Mouse (Mus musculus) bone marrow macrophage, adult 2 months (primary cell): ENCODE measurements around the gene Fam89a. TPM values are rescaled to one million over a fixed set of nuclear protein-coding genes. Genes with fewer than 3 reads are reported as not detected.

Experiments used
- H3K27ac ChIP-seq: 2 replicates; pipeline ENCODE4 v1.5.1; 2012; ENCODE audit warnings: low read depth, low read length; ENCODE audit not compliant: insufficient read depth
- H3K4me1 ChIP-seq: 2 replicates; pipeline ENCODE4 v1.6.1; 2012; ENCODE audit warnings: low read length; ENCODE audit not compliant: control insufficient read depth, insufficient read depth
- H3K4me3 ChIP-seq: 2 replicates; pipeline ENCODE4 v1.5.1; 2012; ENCODE audit warnings: mild to moderate bottlenecking, low read length, moderate library complexity; ENCODE audit not compliant: insufficient read depth
- CTCF ChIP-seq: IDR thresholded peaks from 2 replicates; pipeline ENCODE4 v1.5.1; 2012; ENCODE audit warnings: low read depth, mild to moderate bottlenecking, low read length, moderate library complexity
- POLR2A ChIP-seq: IDR thresholded peaks from 2 replicates; pipeline ENCODE4 v1.6.1; 2012; ENCODE audit warnings: mild to moderate bottlenecking, low read depth, low read length, borderline replicate concordance
- polyA plus RNA-seq: library from polyadenylated mRNA; stranded (reverse); fragments of >200 nt; gene quantifications from 2 replicates; pipeline ENCODE4 v1.2.4, GENCODE M21; 2012; ENCODE audit not compliant: missing spikeins, insufficient read depth, insufficient read length

Gene Fam89a
- polyA plus RNA-seq, 1 experiment = not detected

DNA sequence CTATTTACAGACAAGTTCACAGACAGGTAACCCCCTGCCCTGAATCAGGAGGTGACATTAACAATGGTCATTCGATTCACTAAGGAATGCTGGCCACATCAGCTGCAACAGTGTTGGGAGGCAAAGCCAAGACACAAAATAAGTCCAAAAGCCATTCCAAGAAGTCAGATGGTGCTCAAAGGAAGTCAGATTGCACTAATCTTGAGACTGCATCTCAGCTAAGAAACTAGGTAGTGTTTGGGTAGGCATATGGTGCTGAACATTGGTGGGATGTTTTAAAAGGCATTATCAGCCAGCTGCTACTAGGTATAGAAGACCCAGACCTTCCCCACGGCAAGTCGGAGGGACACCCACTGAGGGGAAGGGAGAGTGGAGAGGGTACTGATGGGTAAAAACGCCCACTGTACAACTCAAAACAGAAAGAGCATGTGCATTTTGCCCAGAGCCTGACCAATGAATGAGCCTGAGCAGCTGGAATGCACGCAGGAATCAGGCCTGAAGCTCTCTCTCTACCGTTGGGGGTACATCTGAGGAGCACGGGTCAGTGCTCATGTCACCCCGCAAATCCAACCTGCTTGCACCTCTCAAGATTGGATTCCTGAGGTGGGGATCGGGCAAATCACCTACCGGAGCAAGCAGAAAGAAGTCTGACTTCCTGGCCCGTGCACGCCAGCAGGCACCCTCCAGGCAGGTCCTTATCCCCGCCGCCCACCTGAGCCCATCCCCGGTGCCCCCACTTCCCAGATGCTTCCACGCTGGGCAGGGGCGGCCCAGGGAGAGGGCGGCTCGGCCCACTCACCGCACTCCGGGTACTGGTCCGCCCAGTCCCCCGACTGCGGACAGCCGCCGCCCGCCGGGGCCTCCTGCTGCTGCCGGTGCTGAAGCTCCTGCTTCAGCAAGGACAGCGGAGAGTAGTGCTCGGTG lies 30.4 kb downstream of the Fam89a start:
- H3K27ac ChIP-seq = no peak overlapping the region
- TF ChIP-seq POLR2A (no peak), CTCF (no peak)
- H3K4me3 ChIP-seq = peak overlapping the region; percentile 89
- peaks cover 15% of the 10 kb centered on the region for H3K4me1 ChIP-seq

DNA sequence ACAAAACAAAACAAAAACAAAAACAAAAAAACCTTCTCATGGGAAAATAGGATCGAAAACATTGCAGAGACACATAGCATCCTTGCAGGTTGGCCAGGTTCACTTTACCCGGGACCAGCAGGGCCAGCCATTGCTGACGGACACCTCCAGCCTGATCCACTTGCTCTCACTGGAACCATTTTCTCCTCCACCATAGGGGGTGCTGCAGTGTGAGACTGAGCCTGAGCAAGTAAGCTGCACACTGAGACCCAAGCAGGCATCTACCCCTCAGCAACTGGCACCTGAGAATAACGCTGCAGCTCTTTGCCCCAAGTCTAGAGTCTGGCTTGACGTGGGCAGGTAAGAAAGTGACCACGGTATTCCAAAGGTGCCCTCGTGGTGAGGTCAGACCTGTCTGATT lies 31.5 kb downstream of the Fam89a start:
- Histone ChIP-seq H3K27ac (no peak overlapping the region), H3K4me3 (no peak overlapping the region), H3K4me1 (peaks cover 15% of the 10 kb centered on the region)
- no peak for TF ChIP-seq POLR2A
- TF ChIP-seq CTCF = no peak

DNA sequence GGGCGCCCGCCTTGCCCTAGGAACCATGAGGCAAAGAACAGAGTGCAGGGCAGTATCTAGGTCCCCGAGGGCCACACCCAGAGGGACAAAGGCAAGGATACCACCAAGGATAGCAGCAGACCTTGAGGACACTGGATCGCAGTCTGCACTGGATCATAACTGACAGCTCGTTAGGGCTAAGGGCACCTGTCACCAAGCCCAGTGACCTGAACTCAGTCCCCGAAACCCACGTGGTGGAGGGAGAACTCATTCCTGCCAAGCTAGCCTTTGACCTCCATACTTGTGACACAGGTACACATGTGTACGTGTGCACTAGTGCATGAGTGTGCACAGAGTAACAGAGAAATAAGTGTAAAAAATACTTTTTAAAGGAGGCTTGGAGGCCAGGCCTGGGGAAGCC lies 35.9 kb downstream of the Fam89a start:
- peaks cover 7% of the 10 kb centered on the region for H3K4me1 ChIP-seq
- TF ChIP-seq CTCF (no peak), POLR2A (no peak)
- H3K4me3 ChIP-seq = no peak overlapping the region
- no peak overlapping the region for H3K27ac ChIP-seq

DNA sequence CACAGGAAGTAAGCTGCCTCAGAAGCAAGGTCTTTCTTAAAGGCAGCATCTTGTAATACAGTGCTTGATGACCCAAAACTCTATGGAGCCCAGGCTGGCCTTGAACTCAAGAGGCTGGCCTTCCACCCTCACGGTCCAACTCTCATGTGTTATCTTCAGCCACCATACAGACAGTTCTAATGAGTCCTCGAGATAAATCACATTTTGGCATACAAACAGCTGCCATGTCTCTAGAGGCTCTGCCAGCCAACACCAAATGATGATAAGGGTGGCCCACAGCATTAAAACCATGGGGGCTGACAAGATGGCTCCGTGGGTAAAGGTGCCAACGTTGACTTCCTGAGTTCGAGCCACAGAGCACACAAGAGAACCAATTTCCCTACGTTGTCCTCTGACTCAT lies 38.4 kb downstream of the Fam89a start:
- Histone ChIP-seq H3K4me1 (no peaks in the 10 kb centered on the region), H3K27ac (no peak overlapping the region), H3K4me3 (no peak overlapping the region)
- no peak for TF ChIP-seq POLR2A
- TF ChIP-seq CTCF = no peak

DNA sequence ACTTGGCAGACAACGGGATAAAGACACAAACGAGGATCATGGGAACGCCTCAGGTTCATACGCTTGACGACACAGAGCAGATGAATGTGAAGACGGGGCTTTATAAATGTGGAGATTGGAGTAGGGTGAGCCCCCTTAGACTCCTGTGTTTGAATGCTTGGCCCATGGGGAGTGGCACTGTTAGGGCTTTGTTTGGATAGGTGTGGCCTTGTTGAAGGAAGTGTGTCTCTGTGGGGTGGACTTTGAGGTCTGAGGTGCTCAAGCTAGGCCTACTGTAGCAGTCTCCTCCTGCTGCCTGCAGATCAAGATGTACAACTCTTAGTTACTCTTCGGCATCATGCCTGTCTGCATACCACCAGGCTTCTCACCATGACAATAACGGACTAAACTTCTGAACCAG lies 45.8 kb downstream of the Fam89a start:
- TF ChIP-seq POLR2A = no peak
- no peak for TF ChIP-seq CTCF
- H3K27ac ChIP-seq = no peak overlapping the region
- no peak overlapping the region for H3K4me3 ChIP-seq
- peaks cover 10% of the 10 kb centered on the region; the same call in 1 of the 2 replicates for H3K4me1 ChIP-seq

DNA sequence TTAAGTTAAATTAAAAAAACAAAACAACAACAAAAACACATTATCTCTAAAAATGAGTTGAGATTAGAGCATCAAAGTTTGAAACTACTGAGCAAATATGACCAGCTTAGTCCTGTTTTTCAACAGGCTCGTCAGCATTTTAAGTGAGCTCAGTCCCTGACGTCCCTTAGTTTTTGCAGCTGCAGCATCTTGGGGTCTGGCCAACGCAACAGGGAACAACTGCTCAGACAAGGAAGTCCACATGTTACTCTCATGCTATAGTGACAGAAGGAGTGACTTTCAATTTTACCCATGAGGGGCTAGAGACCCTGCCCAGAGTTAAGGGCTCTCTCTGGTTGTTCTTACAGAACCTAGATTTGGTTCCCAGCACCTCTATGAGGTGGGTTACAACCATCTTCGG lies 47.3 kb downstream of the Fam89a start:
- no peak for TF ChIP-seq POLR2A
- TF ChIP-seq CTCF = no peak
- Histone ChIP-seq H3K4me3 (no peak overlapping the region), H3K27ac (no peak overlapping the region), H3K4me1 (peaks cover 10% of the 10 kb centered on the region; the same call in 1 of the 2 replicates)

DNA sequence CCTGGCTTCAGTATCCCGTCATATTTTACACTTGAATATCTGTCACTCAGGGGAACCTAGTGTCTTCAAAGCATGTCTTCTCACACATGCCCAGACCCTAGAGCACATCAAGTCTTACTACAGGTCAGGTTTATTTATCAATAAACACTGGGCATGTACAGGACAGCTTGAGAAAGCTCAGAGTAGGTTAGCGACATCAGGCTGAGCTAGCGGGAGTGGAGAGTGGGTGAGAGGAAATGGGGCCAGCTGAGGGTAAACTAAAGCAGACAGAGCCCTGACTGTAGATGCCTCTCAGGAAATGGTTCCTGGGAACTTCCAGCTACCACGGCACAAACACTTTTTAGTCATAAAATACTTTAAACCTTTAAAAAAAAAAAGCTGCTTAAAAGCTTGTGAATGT lies 48.1 kb downstream of the Fam89a start:
- H3K4me1 ChIP-seq = peaks cover 10% of the 10 kb centered on the region; the same call in 1 of the 2 replicates
- TF ChIP-seq POLR2A (no peak), CTCF (no peak)
- no peak overlapping the region for H3K27ac ChIP-seq
- no peak overlapping the region for H3K4me3 ChIP-seq

DNA sequence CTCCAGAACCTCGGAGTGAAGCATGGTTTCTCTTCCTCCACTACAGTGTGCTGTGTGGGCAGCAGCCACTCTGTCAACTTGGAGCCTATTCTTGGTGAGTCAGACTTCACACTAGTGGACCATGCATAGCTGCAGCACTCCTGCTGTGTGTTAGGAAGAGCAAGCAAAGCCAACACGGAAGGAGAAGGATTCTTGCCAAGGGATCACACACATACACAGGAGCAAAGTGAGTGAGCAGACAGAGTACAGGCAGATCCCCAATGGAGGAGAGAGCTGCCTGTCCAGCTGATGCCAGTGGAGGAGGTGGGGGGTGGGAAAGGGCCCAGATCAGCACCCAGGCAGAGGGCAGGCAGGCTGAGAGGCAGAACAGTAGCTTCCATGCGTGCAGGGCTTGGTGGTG lies 49.4 kb downstream of the Fam89a start:
- TF ChIP-seq CTCF = no peak
- no peak for TF ChIP-seq POLR2A

DNA sequence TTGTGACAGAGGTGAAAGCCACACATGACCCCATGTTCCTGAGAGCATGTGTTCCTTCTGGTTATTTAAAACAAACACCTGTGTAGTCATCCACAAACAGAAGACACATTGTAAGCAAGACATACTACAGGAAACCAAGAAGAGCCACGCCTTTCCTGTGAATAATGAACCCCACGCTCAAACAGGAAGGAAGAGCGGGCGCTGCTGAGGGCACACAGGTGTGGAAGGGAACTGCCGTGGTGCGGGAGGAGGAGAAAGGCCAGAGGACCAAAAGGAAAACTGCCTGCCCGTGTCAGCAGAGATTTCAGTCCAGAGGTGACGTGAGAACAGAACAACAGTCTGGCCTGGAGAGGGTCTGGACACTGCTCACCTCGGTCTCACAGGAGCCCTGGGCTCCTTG lies 50.6 kb downstream of the Fam89a start:
- Histone ChIP-seq H3K27ac (no peak overlapping the region), H3K4me1 (peaks cover 10% of the 10 kb centered on the region; the same call in 1 of the 2 replicates), H3K4me3 (no peak overlapping the region)
- TF ChIP-seq POLR2A = no peak
- no peak for TF ChIP-seq CTCF

More for the DNA sequence above, 49.4 kb downstream of the Fam89a start:
- no peak overlapping the region for H3K4me3 ChIP-seq
- peaks cover 10% of the 10 kb centered on the region; the same call in 1 of the 2 replicates for H3K4me1 ChIP-seq
- no peak overlapping the region for H3K27ac ChIP-seq

DNA sequence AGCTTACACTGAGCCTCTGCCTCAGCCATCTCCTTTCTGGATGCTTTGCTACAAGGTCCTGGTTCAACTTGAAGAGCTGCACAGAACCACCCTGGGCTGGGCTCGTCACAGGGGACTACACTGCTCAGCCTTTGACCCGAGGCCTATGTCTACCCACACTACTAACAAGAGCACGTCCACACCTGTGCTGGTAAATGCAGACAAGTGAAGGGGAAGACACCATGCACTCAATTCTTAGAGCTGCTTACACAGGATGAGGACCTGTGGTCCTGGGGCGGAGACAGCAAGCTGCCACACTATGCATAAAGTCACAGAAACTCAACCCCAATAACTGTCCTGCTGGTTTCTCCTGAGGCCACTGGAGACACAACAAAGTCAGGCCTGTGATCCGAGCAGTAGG lies 51.4 kb downstream of the Fam89a start:
- H3K4me3 ChIP-seq = no peak overlapping the region
- peaks cover 10% of the 10 kb centered on the region; the same call in 1 of the 2 replicates for H3K4me1 ChIP-seq
- no peak overlapping the region for H3K27ac ChIP-seq
- no peak for TF ChIP-seq POLR2A
- no peak for TF ChIP-seq CTCF
